Mouse (Mus musculus) gastrocnemius, adult 8-10 months (tissue): Measurements from ENCODE around the gene Defa36. TPM values are rescaled to one million over a fixed set of nuclear protein-coding genes. Genes with fewer than 3 reads are reported as not detected.
"Not testable (repeated sequence)": the region's sequence is repeated elsewhere in the genome, so short reads cannot be mapped to it uniquely, and the experiment has no call there.

Experiments
- DNase-seq, 2 experiments: peaks; one replicate each; pipeline ENCODE4 v3.0.0; 2022; ENCODE audit warnings: low spot score in 2 of 2
- total RNA-seq, 4 experiments: library from RNA; stranded (reverse); gene quantifications; 2 replicates each; pipeline ENCODE4 v1.2.4; 2022

Gene Defa36
- not detected for total RNA-seq

DNA sequence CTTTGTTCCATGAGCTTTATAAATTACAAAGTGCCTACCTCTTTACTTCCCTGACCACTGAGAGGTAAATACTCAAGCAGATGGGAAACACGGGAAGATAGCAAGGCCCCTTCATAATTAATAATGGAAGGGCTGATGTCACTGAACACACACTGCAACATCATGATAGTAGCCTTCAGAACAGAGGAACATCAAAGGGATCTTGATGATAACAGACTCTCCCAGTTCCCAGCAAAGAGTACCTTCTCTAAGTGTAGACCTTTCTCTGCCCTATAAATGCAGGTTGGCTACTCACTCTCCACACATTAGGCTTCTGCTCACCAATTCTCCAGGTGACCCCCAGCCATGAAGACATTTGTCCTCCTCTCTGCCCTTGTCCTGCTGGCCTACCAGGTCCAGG is at the start of gene Defa36:
TSS of gene Defa36 (plus strand) at position 301 of the 400 bp plus-strand sequence.
- DNase-seq: not testable (repeated sequence)

DNA sequence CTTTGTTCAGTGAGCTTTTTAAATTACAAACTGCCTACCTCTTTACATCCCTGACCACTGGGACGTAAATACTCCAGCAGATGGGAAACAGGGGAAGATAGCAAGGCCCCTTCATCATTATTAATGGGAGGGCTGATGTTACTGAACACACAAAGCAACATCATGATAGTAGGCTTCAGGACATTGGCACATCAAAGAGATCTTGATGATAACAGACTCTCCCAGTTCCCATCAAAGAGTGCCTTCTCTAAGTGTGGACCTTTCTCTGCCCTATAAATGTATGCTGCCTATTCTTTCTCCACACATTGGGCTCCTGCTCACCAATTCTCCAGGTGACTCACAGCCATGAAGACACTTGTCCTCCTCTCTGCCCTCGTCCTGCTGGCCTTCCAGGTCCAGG is 49.0 kb upstream of the Defa36 start, which contains the start of gene Defa2:
TSS of gene Defa2 (plus strand) at position 301 of the 400 bp plus-strand sequence.
- DNase-seq: not testable (repeated sequence)

DNA sequence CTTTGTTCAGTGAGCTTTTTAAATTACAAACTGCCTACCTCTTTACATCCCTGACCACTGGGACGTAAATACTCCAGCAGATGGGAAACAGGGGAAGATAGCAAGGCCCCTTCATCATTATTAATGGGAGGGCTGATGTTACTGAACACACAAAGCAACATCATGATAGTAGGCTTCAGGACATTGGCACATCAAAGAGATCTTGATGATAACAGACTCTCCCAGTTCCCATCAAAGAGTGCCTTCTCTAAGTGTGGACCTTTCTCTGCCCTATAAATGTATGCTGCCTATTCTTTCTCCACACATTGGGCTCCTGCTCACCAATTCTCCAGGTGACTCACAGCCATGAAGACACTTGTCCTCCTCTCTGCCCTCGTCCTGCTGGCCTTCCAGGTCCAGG is 35.7 kb upstream of the Defa36 start, which contains the start of gene Defa33:
TSS of gene Defa33 (plus strand) at position 301 of the 400 bp plus-strand sequence.
- not testable (repeated sequence) for DNase-seq

DNA sequence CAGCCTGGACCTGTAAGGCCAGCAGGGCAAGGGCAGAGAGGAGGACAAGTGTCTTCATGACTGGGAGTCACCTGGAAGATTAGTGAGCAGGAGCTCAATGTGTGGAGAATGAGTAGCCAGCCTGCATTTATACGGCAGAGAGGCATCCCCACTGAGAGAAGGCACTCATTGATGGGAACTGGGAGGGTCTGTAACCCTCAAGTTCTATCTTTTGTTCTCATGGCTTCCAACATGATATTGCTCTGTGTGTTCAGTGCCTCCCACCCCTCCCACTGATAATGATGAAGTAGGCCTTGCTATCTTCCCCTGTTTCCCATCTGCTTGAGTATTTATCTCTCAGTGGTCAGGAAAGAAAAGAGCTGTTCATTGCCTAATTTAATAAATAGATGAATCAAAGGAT is 29.2 kb downstream of the Defa36 start, which contains the start of gene Gm7849:
TSS of gene Gm7849 (minus strand) at position 101 of the 400 bp plus-strand sequence.
- not testable (repeated sequence) for DNase-seq

Other genes with a start within 250 kb of the Defa36 start
- gene Defa31, start 235.8 kb upstream of the Defa36 start, total RNA-seq: not detected
- not detected for gene Gm15293, start 225.8 kb upstream of the Defa36 start, total RNA-seq
- gene Gm15292, start 177.7 kb upstream of the Defa36 start, total RNA-seq: not detected
- gene Defa27, start 111.9 kb upstream of the Defa36 start, total RNA-seq: not detected
- not detected for gene Defa29, start 100.4 kb upstream of the Defa36 start, total RNA-seq
- gene Defa2, start 48.9 kb upstream of the Defa36 start, total RNA-seq: not detected
- gene Defa33, start 35.6 kb upstream of the Defa36 start, total RNA-seq: not detected
- gene Gm7849, start 29.1 kb downstream of the Defa36 start, total RNA-seq: not detected
- gene Defa20, start 81.8 kb downstream of the Defa36 start, total RNA-seq: not detected
- gene Defa32, start 101.6 kb downstream of the Defa36 start, total RNA-seq: not detected
- gene Defa37, start 138.0 kb downstream of the Defa36 start, total RNA-seq: not detected
- not detected for gene Defa28, start 155.6 kb downstream of the Defa36 start, total RNA-seq
- gene Gm7861, start 167.1 kb downstream of the Defa36 start, total RNA-seq: not detected
- gene Defa26, start 190.8 kb downstream of the Defa36 start, total RNA-seq: not detected
- gene Defa17, start 228.4 kb downstream of the Defa36 start, total RNA-seq: not detected
- gene Defa34, start 238.4 kb downstream of the Defa36 start, total RNA-seq: not detected